Mouse (Mus musculus) kidney, postnatal 0 days (tissue): Measurements from ENCODE around the gene Spon1. TPM values are rescaled to one million over a fixed set of nuclear protein-coding genes. Genes with fewer than 3 reads are reported as not detected.

Source experiments
- ATAC-seq: fragments of 200-750 bp; cut with Nextera tagmentation; replicated peaks from 2 replicates; pipeline ENCODE4 v1.8.0; 2017; ENCODE audit warnings: low read depth, moderate number of reproducible peaks, moderate TSS enrichment, moderate library complexity; ENCODE audit not compliant: low FRiP score
- DNase-seq: peaks from one replicate; pipeline ENCODE4 v3.0.0-alpha.2; 2016; ENCODE audit warnings: low spot score
- H3K27ac ChIP-seq: fragments of 300-500 bp; sonication (generic); 2 replicates; pipeline ENCODE4 v1.5.1; 2014; ENCODE audit warnings: mild to moderate bottlenecking
- H3K27me3 ChIP-seq: fragments of 300-500 bp; sonication (generic); 2 replicates; pipeline ENCODE4 v1.6.1; 2014; ENCODE audit warnings: low read length, mixed read lengths; ENCODE audit not compliant: insufficient read depth
- H3K36me3 ChIP-seq: fragments of 300-500 bp; sonication (generic); 2 replicates; pipeline ENCODE4 v1.6.1; 2014; ENCODE audit warnings: low read length, mixed read lengths; ENCODE audit not compliant: insufficient read depth
- H3K4me1 ChIP-seq: fragments of 300-500 bp; sonication (generic); replicated peaks from 2 replicates; pipeline ENCODE4 v1.6.1; 2014; ENCODE audit warnings: antibody characterized with exemption, low read length, mixed read lengths; ENCODE audit not compliant: insufficient read depth
- H3K4me2 ChIP-seq: fragments of 300-500 bp; sonication (generic); 2 replicates; pipeline ENCODE4 v1.6.1; 2014; ENCODE audit warnings: mild to moderate bottlenecking, low read length, moderate library complexity, mixed read lengths
- H3K4me3 ChIP-seq: fragments of 300-500 bp; sonication (generic); replicated peaks from 2 replicates; pipeline ENCODE4 v1.5.1; 2014; ENCODE audit warnings: low read depth, low read length
- H3K9ac ChIP-seq: fragments of 300-500 bp; sonication (generic); 2 replicates; pipeline ENCODE4 v1.6.1; 2014; ENCODE audit warnings: low read depth, low read length
- H3K9me3 ChIP-seq: fragments of 300-500 bp; sonication (generic); replicated peaks from 2 replicates; pipeline ENCODE4 v1.6.1; 2016; ENCODE audit warnings: low read length, inconsistent platforms, mixed read lengths
- CTCF ChIP-seq: IDR thresholded peaks from 2 replicates; pipeline ENCODE4 v1.5.1; 2016; ENCODE audit warnings: antibody characterized with exemption, low read depth, mild to moderate bottlenecking, moderate library complexity
- whole genome bisulfite sequencing: fragments of 180-500 bp; shearing (Covaris S2); extraction: QIAGEN DNeasy Blood & Tissue Kit; methylation state at CpG from one replicate; pipeline ENCODE4 v1.1.7; 2014; 5-methylcytosine and 5-hydroxymethylcytosine counted together
- polyA plus RNA-seq: library from polyadenylated mRNA; unstranded; fragments of >200 nt; fragmentation: Nextera tagmentation; extraction: Ambion mirVana; gene quantifications from 2 replicates; pipeline ENCODE4 v1.2.1, GENCODE M21; 2015

Gene Spon1
- polyA plus RNA-seq, 1 experiment from 2014 or later, result 12.1 TPM

DNA sequence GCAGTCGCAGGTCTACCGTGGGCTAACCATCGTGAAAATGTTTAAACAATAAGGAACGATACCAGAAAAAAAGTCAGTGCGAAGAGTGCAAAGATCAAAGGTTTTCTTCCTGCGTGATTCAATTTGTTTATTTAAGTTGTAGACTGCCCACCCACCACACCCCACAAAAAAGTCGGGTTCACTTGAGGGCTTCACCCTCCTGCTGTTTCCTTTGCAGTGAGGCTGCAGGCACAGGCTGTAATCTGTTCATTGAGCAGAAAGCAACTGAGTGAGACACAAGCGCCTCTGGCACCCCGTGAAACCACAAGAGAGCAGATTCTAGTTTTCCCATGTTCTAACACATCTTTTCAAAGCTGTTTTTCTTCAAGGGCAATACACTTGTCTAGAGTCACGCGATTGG is 322.2 kb downstream of the Spon1 start:
- no peaks in the 10 kb centered on the region for H3K9me3 ChIP-seq
- DNase-seq (no peak), ATAC-seq (no peak)
- no peak overlapping the region for H3K27ac ChIP-seq
- no peak overlapping the region for H3K4me3 ChIP-seq
- 17% methylated on average over 11 of the region's 11 CpGs for WGBS
- peaks cover 8% of the 10 kb centered on the region; the same call in 1 of the 2 replicates for H3K4me1 ChIP-seq
- H3K27me3 ChIP-seq, result no peaks in the 10 kb centered on the region
- no peak overlapping the region for H3K9ac ChIP-seq
- no peak for TF ChIP-seq CTCF
- 0 out of 2 replicates have a peak overlapping the region, but pooled peaks have one; percentile 3 for H3K4me2 ChIP-seq
- no peaks in the 10 kb centered on the region for H3K36me3 ChIP-seq

DNA sequence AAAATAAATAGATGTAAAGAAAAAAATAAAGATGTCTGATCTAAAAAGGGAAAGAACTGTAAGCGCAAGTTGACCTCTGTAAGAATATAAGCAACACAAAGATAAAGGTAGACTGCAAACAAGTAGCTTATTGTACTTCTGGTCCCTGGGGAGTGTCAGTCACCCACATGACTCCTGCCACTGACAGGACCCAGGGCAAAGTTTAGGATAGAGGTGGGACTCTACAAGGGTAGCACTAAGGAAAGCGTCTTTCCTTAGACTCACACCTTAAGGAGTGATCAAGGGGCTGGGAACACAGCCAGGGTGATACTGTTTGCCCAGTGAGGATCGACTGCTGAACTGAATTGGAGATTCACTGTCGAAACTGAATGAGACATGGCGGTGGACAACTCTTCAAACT is 323.1 kb downstream of the Spon1 start:
- no peak for TF ChIP-seq CTCF
- peaks cover 8% of the 10 kb centered on the region; the same call in 1 of the 2 replicates for H3K4me1 ChIP-seq
- no peaks in the 10 kb centered on the region for H3K9me3 ChIP-seq
- H3K4me2 ChIP-seq, result no peak overlapping the region
- no peak overlapping the region for H3K9ac ChIP-seq
- H3K36me3 ChIP-seq, result no peaks in the 10 kb centered on the region
- H3K27ac ChIP-seq, result no peak overlapping the region
- WGBS, result 66% methylated on average over 5 of the region's 5 CpGs
- no peaks in the 10 kb centered on the region for H3K27me3 ChIP-seq
- no peak for DNase-seq
- H3K4me3 ChIP-seq, result no peak overlapping the region
- no peak for ATAC-seq

DNA sequence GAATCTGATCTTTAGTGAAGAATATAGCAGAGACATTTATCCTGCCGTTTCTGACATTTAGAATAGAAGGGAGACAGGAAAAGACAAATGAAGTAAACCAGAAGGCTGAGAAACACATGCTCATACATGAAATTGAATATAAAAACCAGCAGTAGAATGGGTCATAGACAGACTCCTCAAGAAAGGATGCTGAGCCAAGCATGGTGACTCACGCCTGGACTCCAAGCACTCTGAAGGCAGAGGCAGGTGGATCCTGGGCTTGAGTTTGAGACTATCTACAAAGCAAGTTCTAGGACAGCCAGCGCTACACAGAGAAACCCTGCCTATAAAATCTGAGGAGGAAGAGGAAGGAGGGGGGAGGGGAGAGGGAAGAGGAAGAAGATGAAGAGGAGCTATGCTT is 324.4 kb downstream of the Spon1 start:
- ATAC-seq (no peak), DNase-seq (no peak)
- H3K4me2 ChIP-seq, result no peak overlapping the region
- H3K9me3 ChIP-seq, result no peaks in the 10 kb centered on the region
- no peak overlapping the region for H3K27ac ChIP-seq
- no peaks in the 10 kb centered on the region for H3K27me3 ChIP-seq
- no peak overlapping the region for H3K9ac ChIP-seq
- 76% methylated on average over 3 of the region's 3 CpGs for whole genome bisulfite sequencing
- H3K4me3 ChIP-seq, result no peak overlapping the region
- peaks cover 10% of the 10 kb centered on the region; the same call in 1 of the 2 replicates for H3K4me1 ChIP-seq
- no peak for TF ChIP-seq CTCF
- H3K36me3 ChIP-seq, result no peaks in the 10 kb centered on the region

DNA sequence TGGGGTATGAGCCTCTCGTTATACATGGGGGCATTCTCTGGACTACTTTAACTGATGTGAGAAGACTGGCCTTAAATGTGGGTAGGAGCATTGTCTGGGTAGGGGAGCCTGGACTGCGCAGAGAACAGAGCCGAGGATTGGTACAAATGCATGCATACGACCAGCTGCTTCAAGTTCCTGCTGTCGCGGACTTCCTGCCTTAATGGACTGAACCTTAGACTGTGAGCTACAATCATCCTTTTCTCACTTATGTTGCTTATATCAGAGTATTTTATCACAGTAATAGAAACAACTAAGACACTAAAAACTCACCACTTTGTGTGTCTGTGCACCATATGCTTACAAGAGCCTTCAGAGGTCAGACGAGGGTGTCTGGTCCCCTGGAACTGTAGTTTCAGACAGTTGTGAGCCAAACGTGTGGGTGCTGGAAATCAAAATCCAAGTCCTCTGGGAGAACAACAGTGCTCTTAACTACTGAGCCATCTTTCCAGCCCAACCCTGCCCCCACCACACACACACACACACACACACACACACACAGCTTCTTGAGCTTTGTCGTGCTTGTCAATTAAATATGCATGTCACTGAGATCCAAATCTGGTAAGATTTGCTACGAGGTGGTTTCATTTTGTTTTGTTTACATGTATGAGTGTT is 325.2 kb downstream of the Spon1 start:
- no peak overlapping the region for H3K9ac ChIP-seq
- no peaks in the 10 kb centered on the region for H3K9me3 ChIP-seq
- H3K27ac ChIP-seq, result no peak overlapping the region
- TF ChIP-seq CTCF, result no peak
- no peak overlapping the region for H3K4me3 ChIP-seq
- DNase-seq, result no peak
- no peaks in the 10 kb centered on the region for H3K36me3 ChIP-seq
- no peak overlapping the region for H3K4me2 ChIP-seq
- no peaks in the 10 kb centered on the region for H3K27me3 ChIP-seq
- peaks cover 10% of the 10 kb centered on the region; the same call in 1 of the 2 replicates for H3K4me1 ChIP-seq
- ATAC-seq, result no peak
- WGBS, result 68% methylated on average over 10 of the region's 10 CpGs
